Mouse (Mus musculus) liver, embryonic 14.5 days (tissue): ENCODE results near the gene Tstd3. TPM values are rescaled to one million over a fixed set of nuclear protein-coding genes. Genes with fewer than 3 reads are reported as not detected.

Source experiments
- ATAC-seq: fragments of 200-750 bp; cut with Nextera tagmentation; 2 replicates; pipeline ENCODE4 v1.8.0; 2017; ENCODE audit warnings: moderate number of reproducible peaks, mild to moderate bottlenecking, moderate library complexity; ENCODE audit not compliant: insufficient read depth
- DNase-seq, 3 experiments: peaks; one replicate each; pipeline ENCODE4 v3.0.0-alpha.2; 2012 to 2013; ENCODE audit warnings: low read depth in 3 of 3, low spot score in 3 of 3
- H3K27ac ChIP-seq: fragments of 300-500 bp; sonication (generic); 2 replicates; pipeline ENCODE4 v1.5.1; 2014; ENCODE audit warnings: moderate library complexity, mild to moderate bottlenecking, control low read depth, inconsistent platforms
- H3K27me3 ChIP-seq: fragments of 300-500 bp; sonication (generic); 2 replicates; pipeline ENCODE4 v1.6.1; 2014; ENCODE audit warnings: mild to moderate bottlenecking, low read length, moderate library complexity; ENCODE audit not compliant: control insufficient read depth, insufficient read depth
- H3K36me3 ChIP-seq: fragments of 300-500 bp; sonication (generic); replicated peaks from 2 replicates; pipeline ENCODE4 v1.6.1; 2014; ENCODE audit warnings: low read depth; ENCODE audit not compliant: control insufficient read depth, insufficient read depth
- H3K4me1 ChIP-seq, 2 experiments: fragments of 200-500 bp in 1 of 2; fragments of 300-500 bp in 1 of 2; sonication (generic) in 1 of 2; replicated peaks; 2 replicates each; pipeline ENCODE4 v1.6.1; 2012 to 2014; ENCODE audit warnings: antibody characterized with exemption in 1 of 2, inconsistent platforms in 1 of 2, low read length in 1 of 2; ENCODE audit not compliant: control insufficient read depth in 2 of 2, insufficient read depth in 2 of 2
- H3K4me2 ChIP-seq: fragments of 300-500 bp; sonication (generic); 2 replicates; pipeline ENCODE4 v1.6.1; 2014; ENCODE audit warnings: low read depth, mild to moderate bottlenecking, control low read depth, moderate library complexity
- H3K4me3 ChIP-seq, 2 experiments: fragments of 200-500 bp in 1 of 2; fragments of 300-500 bp in 1 of 2; sonication (generic) in 1 of 2; 2 replicates each; pipeline ENCODE4 v1.5.1; 2012 to 2014; ENCODE audit warnings: low read depth in 2 of 2, low read length in 2 of 2, mild to moderate bottlenecking in 2 of 2, control low read depth in 1 of 2, inconsistent platforms in 1 of 2, moderate library complexity in 1 of 2; ENCODE audit not compliant: insufficient read depth in 1 of 2
- H3K9ac ChIP-seq: fragments of 300-500 bp; sonication (generic); replicated peaks from 2 replicates; pipeline ENCODE4 v1.6.1; 2014; ENCODE audit warnings: mild to moderate bottlenecking, control low read depth, moderate library complexity
- H3K9me3 ChIP-seq: fragments of 300-500 bp; sonication (generic); 2 replicates; pipeline ENCODE4 v1.6.1; 2016; ENCODE audit warnings: low read length, mixed read lengths; ENCODE audit not compliant: control insufficient read depth
- CTCF ChIP-seq: IDR thresholded peaks from 2 replicates; pipeline ENCODE4 v1.5.1; 2016; ENCODE audit warnings: antibody characterized with exemption, low read depth, control low read depth
- EP300 ChIP-seq: IDR thresholded peaks from 2 replicates; pipeline ENCODE4 v1.6.1; 2016; ENCODE audit warnings: antibody characterized with exemption, low read depth
- WGBS: fragments of 180-500 bp; shearing (Covaris S2); extraction: QIAGEN DNeasy Blood & Tissue Kit; methylation state at CpG from one replicate; pipeline ENCODE4 v1.1.7; 2014; ENCODE audit not compliant: insufficient replicate concordance; 5-methylcytosine and 5-hydroxymethylcytosine counted together
- polyA plus RNA-seq, 2 experiments: library from polyadenylated mRNA; depleted of rRNA in 1 of 2; stranded (reverse) in 1 of 2; unstranded in 1 of 2; fragments of >200 nt; fragmentation: Nextera tagmentation in 1 of 2; extraction: Ambion mirVana in 1 of 2; gene quantifications; 2 replicates each; pipeline versions ENCODE4 v1.2.1 to v1.2.3; 2012 to 2014

Tstd3 gene
- polyA plus RNA-seq (2012; rRNA removed) (4.3 and 8.0 TPM in 2 replicates), polyA plus RNA-seq (2014; fragmentation: Nextera tagmentation; extraction: Ambion mirVana) (15.0 and 16.2 TPM in 2 replicates)

DNA sequence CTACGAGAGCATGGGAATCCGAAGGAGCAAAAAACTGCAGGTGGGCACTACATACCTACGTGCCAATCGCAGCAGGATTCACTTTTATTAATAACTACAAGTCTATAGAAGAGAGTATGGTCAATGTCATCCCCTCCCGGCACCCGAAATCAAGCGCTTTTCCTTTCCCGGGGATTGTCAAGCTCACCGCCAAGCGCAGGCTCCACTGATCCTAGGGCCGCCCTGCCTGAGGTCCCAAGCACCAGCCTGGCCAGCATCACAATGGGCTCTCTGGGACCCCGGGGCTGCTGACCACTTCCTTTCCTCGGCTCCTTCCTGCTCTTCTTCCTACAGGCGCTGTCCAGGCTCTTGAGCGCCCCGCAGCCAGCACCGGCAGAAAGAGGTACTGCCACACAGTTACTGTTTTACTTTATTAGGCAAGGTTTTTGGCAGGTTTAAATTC is at the start of gene Tstd3, which contains the start of gene Usp45:
Gene Tstd3, minus strand, starts transcription at position 350 of the 442 bp plus-strand sequence.
Gene Usp45, plus strand, starts transcription at position 294 of the 442 bp plus-strand sequence.
- peaks cover 3 to 6% of the 10 kb centered on the region in 2 experiments; a peak in 2 of 4 replicates for H3K4me1 ChIP-seq
- H3K27me3 ChIP-seq, result no peaks in the 10 kb centered on the region
- 1% methylated on average over 17 of the region's 17 CpGs for WGBS
- H3K27ac ChIP-seq, result peak within 1 kb of the TSS; percentile 53
- no peaks in the 10 kb centered on the region for H3K9me3 ChIP-seq
- TF ChIP-seq CTCF (peak; percentile 98), EP300 (no peak)
- ATAC-seq, result peak; percentile 89
- peak in 2 of 3 experiments; percentile 65 to 70 for DNase-seq
- H3K9ac ChIP-seq, result peak within 1 kb of the TSS; percentile 93
- H3K36me3 ChIP-seq, result no peaks in the 10 kb centered on the region
- H3K4me3 ChIP-seq, result peak within 1 kb of the TSS; percentile 80 to 90
- peak within 1 kb of the TSS; percentile 78 for H3K4me2 ChIP-seq

DNA sequence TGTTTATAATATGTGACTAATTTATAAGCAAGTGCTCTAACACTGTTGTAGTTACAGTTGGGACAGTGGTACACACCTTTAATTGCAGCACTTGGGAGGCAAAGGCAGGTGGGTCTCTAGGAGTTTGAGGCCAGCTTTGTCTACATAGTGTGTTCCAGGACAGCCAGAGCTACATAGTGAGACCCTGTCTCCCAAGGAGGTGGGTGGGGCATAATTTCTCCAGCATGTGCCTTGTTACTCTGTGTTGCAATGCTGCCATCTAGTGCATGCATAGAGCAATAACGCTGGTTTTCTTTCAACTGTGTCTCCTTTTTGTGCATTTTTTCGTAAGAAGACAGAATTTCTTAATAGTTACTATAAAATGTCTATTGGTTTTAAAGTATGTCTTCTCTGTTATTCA is 47.0 kb upstream of the Tstd3 start:
- peak; percentile 27 to 51 (median 40) for DNase-seq
- H3K9ac ChIP-seq, result no peak overlapping the region
- 40% methylated on average over 2 of the region's 2 CpGs for WGBS
- TF ChIP-seq EP300, result no peak
- TF ChIP-seq CTCF, result peak; percentile 89
- H3K27me3 ChIP-seq, result no peaks in the 10 kb centered on the region
- peaks cover 48% of the 10 kb centered on the region for H3K36me3 ChIP-seq
- no peak overlapping the region for H3K27ac ChIP-seq
- ATAC-seq, result 0 out of 2 replicates have a peak, but pooled peaks have one; percentile 35
- H3K4me2 ChIP-seq, result no peak overlapping the region
- no peaks in the 10 kb centered on the region for H3K9me3 ChIP-seq
- no peaks in the 10 kb centered on the region for H3K4me1 ChIP-seq
- H3K4me3 ChIP-seq, result no peak overlapping the region

- TF ChIP-seq EP300 (no peak), CTCF (no peak)
- no peak overlapping the region for H3K9ac ChIP-seq
- H3K9me3 ChIP-seq, result no peaks in the 10 kb centered on the region
- DNase-seq (no peak), ATAC-seq (no peak)
- no peak overlapping the region for H3K4me2 ChIP-seq
- no peak overlapping the region for H3K27ac ChIP-seq
- H3K36me3 ChIP-seq, result peaks cover 45% of the 10 kb centered on the region
- H3K4me1 ChIP-seq, result no peaks in the 10 kb centered on the region
- no peak overlapping the region for H3K4me3 ChIP-seq
- WGBS, result 93% methylated on average over 6 of the region's 6 CpGs
- H3K27me3 ChIP-seq, result no peaks in the 10 kb centered on the region
Measured at GRCm38 (mm10) chr4:21812635-21813034, 45.6 kb upstream of the Tstd3 start.

DNA sequence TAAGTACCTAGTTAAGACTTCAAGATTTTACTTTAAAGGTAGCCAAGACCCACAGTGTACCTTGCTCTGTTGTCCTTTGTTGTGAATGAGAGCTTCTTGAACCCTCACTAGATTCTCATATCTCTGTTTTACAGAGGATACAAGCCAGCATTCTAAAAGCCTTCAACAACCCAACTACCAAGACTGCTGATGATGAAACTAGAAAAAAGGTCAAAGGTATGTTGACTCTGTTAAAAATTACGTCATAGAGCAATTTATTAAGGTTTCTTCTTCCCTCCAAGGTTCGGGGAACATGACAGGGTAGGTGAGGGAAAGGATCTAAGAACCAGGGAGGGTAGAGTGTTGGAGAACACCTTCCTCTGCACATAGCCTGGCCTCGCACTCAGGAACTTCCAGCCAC is 43.6 kb upstream of the Tstd3 start:
- no peak for DNase-seq

GRCm38 (mm10) chr4:21807204-21807603 is 40.2 kb upstream of the Tstd3 start:
- 90% methylated on average over 5 of the region's 5 CpGs for WGBS
- H3K27me3 ChIP-seq, result no peaks in the 10 kb centered on the region
- H3K9me3 ChIP-seq, result no peaks in the 10 kb centered on the region
- DNase-seq (no peak), ATAC-seq (no peak)
- H3K27ac ChIP-seq, result no peak overlapping the region
- H3K4me3 ChIP-seq, result no peak overlapping the region
- no peak overlapping the region for H3K9ac ChIP-seq
- no peak overlapping the region for H3K4me2 ChIP-seq
- TF ChIP-seq EP300, result no peak
- TF ChIP-seq CTCF, result no peak
- peaks cover 62% of the 10 kb centered on the region for H3K36me3 ChIP-seq
- H3K4me1 ChIP-seq, result no peaks in the 10 kb centered on the region

More for the DNA sequence above, 43.6 kb upstream of the Tstd3 start:
- 79% methylated on average over 3 of the region's 3 CpGs for whole genome bisulfite sequencing
- H3K4me2 ChIP-seq, result no peak overlapping the region
- H3K9ac ChIP-seq, result no peak overlapping the region
- H3K27ac ChIP-seq, result no peak overlapping the region
- peaks cover 48% of the 10 kb centered on the region for H3K36me3 ChIP-seq
- no peak overlapping the region for H3K4me3 ChIP-seq
- TF ChIP-seq EP300, result no peak
- TF ChIP-seq CTCF, result no peak
- no peaks in the 10 kb centered on the region for H3K9me3 ChIP-seq
- H3K27me3 ChIP-seq, result no peaks in the 10 kb centered on the region
- no peak for ATAC-seq
- H3K4me1 ChIP-seq, result no peaks in the 10 kb centered on the region
